Mouse (Mus musculus): Measurements from ENCODE around the gene Ugdh.

The Ugdh gene

GRCm38 (mm10) chr5:65425251-65425650 is 10.5 kb downstream of the Ugdh start:
- no peak for DNase-seq

- no peak for DNase-seq
Measured at GRCm38 (mm10) chr5:65424215-65424614, 11.5 kb downstream of the Ugdh start.

DNA sequence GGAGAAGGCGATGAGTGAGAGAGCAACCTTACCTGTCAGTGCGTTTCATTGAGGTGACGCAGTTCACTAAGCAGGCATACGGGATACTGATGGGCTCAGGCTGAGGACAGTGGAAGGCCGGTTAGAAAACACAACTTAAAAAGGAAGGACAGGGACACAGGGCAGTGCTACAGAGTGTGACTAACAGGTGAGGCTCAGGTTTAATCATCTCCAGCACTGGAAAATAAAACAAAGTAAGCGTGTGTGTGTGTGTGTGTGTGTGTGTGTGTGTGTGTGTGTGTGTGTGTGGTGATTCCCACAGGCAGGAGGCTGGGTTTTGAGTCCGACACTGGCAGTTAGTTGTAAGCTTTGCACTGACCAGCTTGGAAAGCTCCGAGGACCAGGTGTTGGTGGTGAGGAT is 12.9 kb downstream of the Ugdh start:
- no peak for DNase-seq

DNA sequence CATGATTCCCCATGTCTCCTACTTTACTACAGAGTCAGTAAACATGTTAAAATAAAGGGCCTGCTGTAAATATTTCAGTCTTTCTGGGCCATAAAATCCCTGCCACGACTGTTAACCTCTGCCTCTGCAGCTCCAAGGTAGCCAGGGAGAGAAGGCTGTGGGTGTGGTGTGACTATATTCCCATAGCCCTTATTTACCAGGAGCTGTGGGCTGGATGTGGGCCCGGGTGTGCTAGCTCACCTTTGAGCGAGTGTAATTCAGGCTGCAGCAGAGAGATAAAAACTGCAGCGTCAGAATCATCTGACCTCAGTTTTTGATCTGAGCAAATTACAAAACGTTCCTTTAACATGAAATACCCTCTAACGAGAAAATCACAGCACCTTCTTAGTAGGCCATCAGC is 14.9 kb downstream of the Ugdh start:
- DNase-seq, result no peak

- DNase-seq, result no peak
Measured at GRCm38 (mm10) chr5:65419136-65419535, 16.6 kb downstream of the Ugdh start.

GRCm38 (mm10) chr5:65415653-65416458 is 19.9 kb downstream of the Ugdh start:
- DNase-seq, result no peak

DNA sequence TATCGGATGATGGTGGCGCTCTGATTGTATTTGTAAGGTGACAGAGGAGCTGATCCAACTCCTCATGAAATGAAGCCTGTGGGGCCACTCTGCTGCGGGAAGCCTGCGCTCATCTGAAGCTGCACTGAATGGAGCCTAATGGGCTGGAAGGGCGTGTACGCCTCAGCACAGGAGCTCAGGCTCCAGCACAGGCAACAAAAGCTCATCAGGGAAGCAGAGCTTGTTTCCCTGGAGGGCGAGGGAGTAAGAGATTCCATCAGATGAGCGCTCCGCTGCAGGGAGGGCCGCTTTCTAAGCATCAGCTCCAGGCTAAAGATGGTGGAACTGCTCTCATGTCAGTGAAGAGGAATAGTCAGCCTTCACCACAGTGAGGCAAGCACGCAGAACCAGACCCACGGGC is 27.8 kb downstream of the Ugdh start:
- DNase-seq, result no peak

GRCm38 (mm10) chr5:65401251-65401994 is 34.3 kb downstream of the Ugdh start:
- peak; percentile 78 for DNase-seq

- DNase-seq, result no peak
Measured at GRCm38 (mm10) chr5:65394425-65394824, 41.3 kb downstream of the Ugdh start.

DNA sequence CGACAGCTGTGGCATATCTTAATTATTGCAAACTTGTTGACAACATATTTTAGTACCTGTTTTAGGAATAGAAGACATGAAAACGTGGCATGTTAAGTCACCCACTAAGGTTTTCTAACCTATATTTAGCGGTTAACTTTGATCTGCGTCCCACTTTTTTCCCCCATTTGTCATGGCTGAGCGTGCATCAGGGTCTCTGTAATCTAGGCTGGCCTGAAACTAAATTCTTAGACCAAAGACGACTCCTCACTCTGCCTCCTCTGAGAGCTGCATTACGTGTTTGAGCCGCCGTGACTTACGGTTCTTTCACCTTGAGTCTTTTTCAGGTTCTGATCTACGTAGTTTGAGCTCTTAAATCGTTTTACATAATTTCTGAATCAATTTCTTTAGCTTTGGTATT is 44.0 kb downstream of the Ugdh start:
- no peak for DNase-seq

DNA sequence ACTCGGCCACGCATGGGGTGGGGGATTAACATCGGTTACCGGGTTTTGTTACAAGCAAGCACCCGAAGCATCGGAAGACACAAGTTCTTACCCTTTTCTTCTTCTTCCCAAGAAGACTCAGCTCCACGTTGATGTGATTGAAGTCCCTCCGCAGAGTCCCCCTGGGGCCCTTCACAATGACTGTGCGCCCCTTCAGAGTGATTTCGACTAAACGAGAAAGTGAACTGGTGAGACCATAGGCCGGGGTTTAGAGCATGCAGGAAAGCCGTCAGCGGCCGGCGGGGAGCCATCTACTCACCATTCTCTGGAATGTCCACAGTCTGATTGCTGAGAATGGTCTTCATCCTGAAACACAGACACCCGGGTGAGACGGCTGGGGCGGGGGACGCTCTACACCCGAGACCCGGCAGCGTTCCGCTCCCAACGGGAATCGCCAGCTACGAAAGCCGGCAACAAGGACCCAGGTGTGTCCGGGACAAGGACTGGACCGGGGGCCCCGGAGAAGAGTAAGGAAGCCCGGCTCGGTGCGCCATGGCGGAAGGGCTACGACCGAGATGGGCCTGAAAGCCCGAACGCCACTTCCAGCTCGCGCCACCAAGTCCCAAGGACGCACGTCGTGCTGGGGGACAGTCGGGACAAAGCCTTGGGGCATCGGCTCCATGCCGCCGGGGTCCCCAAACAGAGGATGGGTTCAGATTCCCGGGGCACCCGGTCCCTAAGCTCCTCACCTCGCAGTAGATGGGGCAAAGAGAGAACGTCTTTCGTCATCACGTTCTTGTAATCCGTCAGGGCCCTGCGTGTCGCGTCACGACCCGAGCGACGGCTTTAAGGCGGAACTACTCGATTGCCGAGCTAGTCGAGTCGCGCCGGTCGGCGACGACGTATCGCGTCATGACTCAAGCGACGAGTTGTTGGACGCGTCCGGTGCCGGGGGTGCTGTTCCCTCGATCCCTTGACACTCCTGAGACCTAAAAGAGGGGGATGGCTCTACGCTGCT is 44.8 kb downstream of the Ugdh start, which contains the start of the genes Rpl9 and Lias:
Rpl9 (minus strand) TSS at position 797 of the 997 bp plus-strand sequence.
Lias (plus strand) TSS at position 850 of the 997 bp plus-strand sequence.
- DNase-seq, result peak; percentile 98

DNA sequence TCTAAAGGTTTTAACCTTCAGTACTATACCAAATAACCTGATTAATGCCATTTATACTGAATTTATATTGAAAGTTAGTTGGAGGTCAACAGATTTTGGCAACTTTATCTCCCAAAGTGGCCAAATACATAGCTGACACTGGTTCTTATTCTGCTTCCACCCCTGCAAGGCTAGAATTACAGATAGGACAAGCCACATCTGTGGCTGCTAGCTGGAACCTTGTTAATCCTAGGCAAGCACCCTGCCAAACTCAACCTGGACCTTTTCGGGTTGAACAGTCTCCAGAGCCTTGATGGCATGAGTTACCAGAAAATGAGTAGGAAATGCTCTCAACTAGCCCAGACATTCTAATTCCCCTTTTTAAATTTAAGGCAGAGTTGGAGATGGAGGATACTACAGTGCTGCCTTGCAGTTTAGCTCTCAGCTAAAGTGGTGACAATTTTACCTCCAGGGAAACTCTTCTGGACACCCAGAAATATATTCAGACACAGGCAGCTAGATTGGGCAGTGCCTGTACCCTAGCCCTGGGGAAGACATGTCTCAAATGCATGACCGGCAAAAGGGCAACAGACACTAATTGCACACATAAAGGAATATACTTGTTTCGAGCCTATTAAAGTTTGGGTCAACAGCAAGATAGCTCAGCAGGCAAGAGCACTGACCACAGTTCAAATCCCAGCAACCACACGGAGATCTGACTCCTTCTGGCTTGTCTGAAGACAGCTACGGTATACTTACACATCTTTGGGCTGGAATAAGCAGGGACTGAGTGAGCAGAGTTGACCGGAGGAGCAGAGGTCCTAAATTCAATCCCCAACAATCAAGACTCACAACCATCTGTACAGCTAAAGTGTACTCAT is 48.5 kb downstream of the Ugdh start:
- no peak for DNase-seq

DNA sequence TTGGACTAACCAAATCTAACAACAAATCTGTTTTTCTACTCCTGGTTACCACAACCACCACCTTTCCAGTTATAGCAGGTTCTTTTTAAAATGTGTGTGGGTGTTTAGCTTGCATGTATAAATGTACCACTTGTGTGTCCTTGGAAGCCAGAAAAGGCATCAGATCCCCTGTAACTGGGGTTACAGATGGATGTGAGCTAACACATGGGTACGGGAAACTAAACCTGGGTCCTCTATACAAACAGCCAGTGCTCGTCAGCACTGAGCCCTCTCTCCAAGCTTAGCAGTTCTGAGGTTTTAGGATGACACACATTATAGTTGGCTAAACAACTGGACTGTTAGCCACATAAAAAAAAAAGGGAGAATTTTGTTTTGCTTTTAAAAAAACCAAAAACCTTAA is 50.0 kb downstream of the Ugdh start:
- no peak for DNase-seq

DNA sequence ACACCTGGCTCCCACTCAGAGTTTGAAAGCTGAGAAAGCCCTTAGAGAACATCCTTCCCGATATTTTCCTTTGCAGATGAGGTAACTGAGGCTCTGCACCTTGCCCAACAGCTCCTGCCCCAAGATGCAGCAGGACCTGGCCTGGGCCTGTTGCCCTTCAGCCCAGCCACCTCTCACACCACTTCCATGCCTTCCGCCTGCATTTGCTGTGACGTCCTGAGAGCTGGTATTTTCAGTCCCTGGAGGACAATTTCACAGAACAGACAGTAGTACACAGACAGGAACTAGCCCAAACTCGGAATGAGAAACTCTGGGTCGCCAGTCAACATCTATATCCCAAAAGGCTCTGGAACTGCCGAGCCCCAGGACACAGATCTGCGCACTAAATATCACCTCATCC is 61.0 kb downstream of the Ugdh start:
- no peak for DNase-seq

DNA sequence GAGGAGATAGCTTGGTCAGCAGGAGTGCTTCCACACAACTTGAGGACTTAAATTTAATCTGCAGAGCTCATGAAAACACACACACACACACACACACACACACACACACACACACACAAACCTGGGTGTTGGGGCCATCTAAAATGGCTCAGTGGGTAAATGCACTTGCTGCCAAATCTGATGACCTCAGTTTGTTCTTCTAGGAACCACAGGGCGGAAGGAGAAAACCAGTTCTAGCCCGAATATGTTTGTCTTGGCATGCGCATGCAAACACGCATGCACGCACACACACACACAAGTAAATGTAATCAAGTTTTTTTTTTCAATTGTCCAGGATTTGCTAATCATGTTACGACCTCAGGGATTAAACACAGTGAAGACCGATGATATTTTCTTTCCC is 64.2 kb downstream of the Ugdh start:
- DNase-seq, result no peak

DNA sequence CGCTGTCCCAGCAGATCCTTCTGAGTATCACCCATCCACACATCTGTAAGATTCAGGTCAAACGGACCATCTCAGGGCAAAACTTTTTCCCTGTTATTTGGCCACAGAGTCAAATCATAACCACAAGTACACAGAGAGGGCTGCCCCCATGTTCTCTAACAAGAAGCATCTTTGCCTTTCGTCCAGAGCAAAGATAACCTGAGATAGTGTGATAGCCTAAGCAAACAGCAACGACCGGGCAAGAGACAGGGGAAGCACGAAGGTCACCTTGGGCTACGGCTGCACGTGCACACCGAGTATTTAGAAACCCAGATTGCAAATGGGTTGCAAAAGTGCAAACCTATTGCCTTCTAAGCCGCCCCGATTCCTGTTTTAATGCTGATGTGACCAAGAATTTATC is 67.9 kb downstream of the Ugdh start:
- DNase-seq, result no peak
